Mouse (Mus musculus): ENCODE results near the gene Col4a3.

Gene Col4a3

DNA sequence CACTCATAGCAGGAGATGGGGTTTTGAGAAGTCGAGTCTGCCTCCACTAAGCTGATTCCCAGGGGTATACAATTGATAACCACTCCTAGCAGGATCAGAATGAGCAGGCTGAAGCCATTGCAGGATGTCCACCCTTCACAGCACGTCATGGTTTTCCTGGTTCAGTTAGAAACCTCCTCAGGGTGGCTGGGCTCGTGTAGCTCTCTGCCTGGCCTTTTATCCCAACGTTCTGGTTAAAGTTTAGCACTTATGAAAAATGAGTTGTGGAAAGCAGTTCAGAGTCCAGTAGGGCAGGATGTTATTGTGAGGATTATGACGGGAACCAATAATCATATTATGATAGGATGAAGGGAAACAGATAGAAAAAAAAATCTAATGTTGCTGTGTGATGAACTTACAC lies 181.5 kb downstream of the Col4a3 start, which contains the start of gene Tm4sf20:
Gene Tm4sf20 (minus strand): TSS at position 193 of the 400 bp plus-strand sequence.
- no peak for DNase-seq (ENCODE audit: low read depth, low spot score)

GRCm38 (mm10) chr1:82771022-82771586 lies 184.4 kb downstream of the Col4a3 start, which contains the start of gene Gm47791:
TSS of gene Gm47791 (minus strand) at chr1:82771243.
- DNase-seq (ENCODE audit: low read depth, low spot score), result no peak

All from CD4-positive helper T cell, adult 2 months (primary cell).